Mouse (Mus musculus) bone marrow, adult 2 months (tissue): ENCODE results near the gene E330017A01Rik. TPM values are rescaled to one million over a fixed set of nuclear protein-coding genes. Genes with fewer than 3 reads are reported as not detected.
"Not testable (repeated sequence)": the region's sequence is repeated elsewhere in the genome, so short reads cannot be mapped to it uniquely, and the experiment has no call there.

ENCODE experiments used
- H3K27ac ChIP-seq: fragments of 200-500 bp; 2 replicates; pipeline ENCODE4 v1.5.1; 2012; ENCODE audit warnings: low read depth, mild to moderate bottlenecking, control low read depth, inconsistent platforms, low read length; ENCODE audit not compliant: control insufficient read depth, poor library complexity, insufficient read depth
- H3K4me1 ChIP-seq: fragments of 200-500 bp; 2 replicates; pipeline ENCODE4 v1.6.1; 2011; ENCODE audit warnings: low read length; ENCODE audit not compliant: control insufficient read depth, insufficient read depth
- H3K4me3 ChIP-seq: fragments of 200-500 bp; replicated peaks from 2 replicates; pipeline ENCODE3; 2011; ENCODE audit warnings: mild to moderate bottlenecking, low read depth, low read length, control low read depth; ENCODE audit not compliant: control insufficient read depth
- CTCF ChIP-seq: fragments of 200-500 bp; IDR thresholded peaks from 2 replicates; pipeline ENCODE4 v1.5.1; 2011; ENCODE audit warnings: low read length, control low read depth; ENCODE audit not compliant: control insufficient read depth, insufficient read depth
- POLR2A ChIP-seq: fragments of 200-500 bp; IDR thresholded peaks from 2 replicates; pipeline ENCODE4 v1.6.1; 2011; ENCODE audit warnings: low read depth, mild to moderate bottlenecking, control low read depth, low read length, borderline replicate concordance; ENCODE audit not compliant: control insufficient read depth
- WGBS: fragments of 180-500 bp; shearing (Covaris S2); methylation state at CpG from one replicate; pipeline ENCODE4 v1.1.7; 2018; 5-methylcytosine and 5-hydroxymethylcytosine counted together
- polyA plus RNA-seq: library from polyadenylated mRNA; stranded (reverse); fragments of >200 nt; gene quantifications from 2 replicates; pipeline ENCODE4 v1.2.4, GENCODE M21; 2011; ENCODE audit warnings: low replicate concordance; ENCODE audit not compliant: missing spikeins, insufficient read depth, insufficient read length

Gene E330017A01Rik
- polyA plus RNA-seq, 1 experiment, result not detected

DNA sequence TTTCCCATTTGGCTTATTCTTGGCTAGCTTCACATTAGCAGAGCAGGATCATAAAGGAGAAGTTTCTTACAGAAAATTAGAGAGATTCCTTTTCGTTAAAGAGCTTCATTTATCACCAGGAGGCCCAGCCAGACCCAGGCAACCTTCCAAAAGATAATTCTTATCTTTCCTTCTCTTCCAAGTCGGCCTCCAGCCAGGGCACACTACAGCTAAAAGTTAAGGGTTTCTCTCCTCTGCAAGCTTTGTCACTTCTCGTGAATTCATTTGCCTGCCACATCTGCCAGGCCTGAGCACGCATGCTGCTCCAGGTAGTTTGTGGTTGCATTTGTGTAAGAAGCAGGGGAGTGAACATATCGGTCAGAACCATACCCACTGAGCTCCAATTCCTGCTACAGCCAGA, 30.7 kb upstream of the E330017A01Rik start:
- no peak overlapping the region for H3K4me3 ChIP-seq
- WGBS, result 39% methylated on average over 5 of the region's 5 CpGs
- H3K27ac ChIP-seq, result peak overlapping the region; percentile 50
- peaks cover 1% of the 10 kb centered on the region; the same call in 1 of the 2 replicates for H3K4me1 ChIP-seq
- TF ChIP-seq CTCF (no peak), POLR2A (no peak)

- H3K4me3 ChIP-seq, result no peak overlapping the region
- 76% methylated on average over 3 of the region's 3 CpGs for WGBS
- H3K27ac ChIP-seq, result no peak overlapping the region
- TF ChIP-seq CTCF (no peak), POLR2A (no peak)
- H3K4me1 ChIP-seq, result peaks cover 1% of the 10 kb centered on the region; the same call in 1 of the 2 replicates
Measured at GRCm38 (mm10) chr16:58668586-58668985, 30.0 kb upstream of the E330017A01Rik start.

- WGBS, result 79% methylated on average over 3 of the region's 3 CpGs
- H3K4me1 ChIP-seq, H3K27ac ChIP-seq: not testable (repeated sequence)
Measured at GRCm38 (mm10) chr16:58666681-58667080, 28.1 kb upstream of the E330017A01Rik start.

DNA sequence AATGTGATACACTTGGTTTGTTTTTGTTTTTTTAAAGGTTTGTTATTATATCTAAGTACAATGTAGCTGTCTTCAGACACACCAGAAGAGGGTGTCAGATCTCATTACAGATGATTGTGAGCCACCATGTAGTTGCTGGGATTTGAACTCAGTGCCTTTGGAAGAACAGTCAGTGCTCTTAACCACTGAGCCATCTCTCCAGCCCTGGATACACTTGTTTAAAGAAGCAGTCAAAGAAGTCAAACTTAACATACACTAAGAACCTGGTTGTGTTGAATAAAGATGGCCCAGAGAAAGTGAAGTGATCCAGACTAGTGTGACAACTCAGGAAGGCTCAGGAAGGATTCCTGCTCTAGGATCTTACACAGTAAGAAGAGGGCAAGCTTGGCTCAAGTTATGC, 26.6 kb upstream of the E330017A01Rik start:
- not testable (repeated sequence) for H3K27ac ChIP-seq, H3K4me3 ChIP-seq, H3K4me1 ChIP-seq

More at GRCm38 (mm10) chr16:58666681-58667080, 28.1 kb upstream of the E330017A01Rik start:
- not testable (repeated sequence) for H3K4me3 ChIP-seq

- H3K4me1 ChIP-seq, result peaks cover 1% of the 10 kb centered on the region; the same call in 1 of the 2 replicates
- WGBS, result 88% methylated on average over 2 of the region's 2 CpGs
- H3K27ac ChIP-seq, result no peak overlapping the region
- H3K4me3 ChIP-seq, result no peak overlapping the region
- TF ChIP-seq CTCF, result no peak
- no peak for TF ChIP-seq POLR2A
Measured at GRCm38 (mm10) chr16:58663816-58664215, 25.3 kb upstream of the E330017A01Rik start.

- Histone ChIP-seq H3K27ac (no peak overlapping the region), H3K4me1 (peaks cover 1% of the 10 kb centered on the region; the same call in 1 of the 2 replicates), H3K4me3 (no peak overlapping the region)
- 33% methylated on average over 5 of the region's 5 CpGs for WGBS
- TF ChIP-seq CTCF, result no peak
- no peak for TF ChIP-seq POLR2A
Measured at GRCm38 (mm10) chr16:58663021-58663420, 24.5 kb upstream of the E330017A01Rik start.

- Histone ChIP-seq H3K4me1 (no peaks in the 10 kb centered on the region; the same call in 1 of the 2 replicates), H3K27ac (peak overlapping the region; percentile 64; the same call in 1 of the 2 replicates), H3K4me3 (no peak overlapping the region)
- no peak for TF ChIP-seq POLR2A
- no peak for TF ChIP-seq CTCF
Measured at GRCm38 (mm10) chr16:58662287-58662791, 23.8 kb upstream of the E330017A01Rik start.

- TF ChIP-seq POLR2A (no peak), CTCF (no peak)
- 60% methylated on average over 5 of the region's 5 CpGs for WGBS
- Histone ChIP-seq H3K4me1 (no peaks in the 10 kb centered on the region; the same call in 1 of the 2 replicates), H3K4me3 (no peak overlapping the region), H3K27ac (peak overlapping the region; percentile 64)
Measured at GRCm38 (mm10) chr16:58661826-58662225, 23.3 kb upstream of the E330017A01Rik start.

- no peak overlapping the region for H3K4me3 ChIP-seq
- H3K27ac ChIP-seq, result no peak overlapping the region
- WGBS, result 70% methylated on average over 6 of the region's 6 CpGs
- H3K4me1 ChIP-seq, result no peaks in the 10 kb centered on the region; the same call in 1 of the 2 replicates
- TF ChIP-seq POLR2A (no peak), CTCF (no peak)
Measured at GRCm38 (mm10) chr16:58658668-58659067, 20.1 kb upstream of the E330017A01Rik start.
